Mouse (Mus musculus) layer of hippocampus, postnatal 14 days (tissue): ENCODE results near the gene Hgfac. TPM values are rescaled to one million over a fixed set of nuclear protein-coding genes. Genes with fewer than 3 reads are reported as not detected.

Source experiments
- DNase-seq, 2 experiments: peaks; one replicate each; pipeline ENCODE4 v3.0.0; 2021 to 2022; ENCODE audit warnings: low spot score in 2 of 2, mixed read lengths in 1 of 2
- total RNA-seq, 2 experiments: library from RNA; stranded (reverse); gene quantifications; 2 replicates each; pipeline ENCODE4 v1.2.3; 2021

Hgfac gene
- total RNA-seq, 2 experiments from 2014 or later, result 0.81 to 1.5 TPM

DNA sequence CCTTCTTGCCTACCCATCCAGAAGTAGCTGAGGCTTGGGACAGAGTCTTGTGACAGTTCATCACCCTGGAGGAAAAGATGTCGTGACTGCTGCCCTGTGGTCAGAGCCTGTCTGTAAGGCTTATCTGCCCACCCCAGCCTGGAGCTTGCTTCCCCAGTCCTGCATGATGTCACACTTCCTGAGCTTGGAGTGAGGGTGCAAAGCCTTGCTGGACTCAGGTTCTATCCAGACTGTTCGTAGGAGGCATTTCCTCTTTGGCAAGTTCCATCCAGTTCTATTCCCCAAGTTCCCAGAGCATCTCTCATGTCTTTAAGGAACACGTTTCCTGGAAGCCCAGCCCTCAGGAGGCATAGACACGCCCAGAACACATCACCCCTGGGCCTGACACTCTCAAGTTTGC, 5.5 kb upstream of the Hgfac start:
- no peak for DNase-seq

DNA sequence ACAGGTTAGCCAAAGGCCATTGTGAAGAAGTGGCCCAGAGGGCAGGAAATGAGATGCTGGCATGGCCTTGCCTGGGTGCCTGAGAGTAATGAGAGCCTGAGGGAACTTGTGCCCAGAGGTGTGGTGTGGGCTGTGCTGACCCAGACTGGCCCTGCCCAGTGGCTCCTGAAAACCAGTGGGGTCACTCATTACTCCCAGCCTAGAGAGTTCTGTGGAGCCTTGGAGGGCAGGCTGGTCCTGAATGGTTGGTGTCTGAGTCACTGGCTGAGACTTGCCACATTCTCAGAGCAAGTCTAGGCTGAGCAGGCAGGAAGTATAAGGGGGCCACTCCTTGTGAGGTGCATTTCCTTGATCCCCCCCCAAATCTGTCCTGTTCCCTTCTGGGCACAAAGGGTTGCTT, 3.9 kb upstream of the Hgfac start:
- DNase-seq, result no peak

DNA sequence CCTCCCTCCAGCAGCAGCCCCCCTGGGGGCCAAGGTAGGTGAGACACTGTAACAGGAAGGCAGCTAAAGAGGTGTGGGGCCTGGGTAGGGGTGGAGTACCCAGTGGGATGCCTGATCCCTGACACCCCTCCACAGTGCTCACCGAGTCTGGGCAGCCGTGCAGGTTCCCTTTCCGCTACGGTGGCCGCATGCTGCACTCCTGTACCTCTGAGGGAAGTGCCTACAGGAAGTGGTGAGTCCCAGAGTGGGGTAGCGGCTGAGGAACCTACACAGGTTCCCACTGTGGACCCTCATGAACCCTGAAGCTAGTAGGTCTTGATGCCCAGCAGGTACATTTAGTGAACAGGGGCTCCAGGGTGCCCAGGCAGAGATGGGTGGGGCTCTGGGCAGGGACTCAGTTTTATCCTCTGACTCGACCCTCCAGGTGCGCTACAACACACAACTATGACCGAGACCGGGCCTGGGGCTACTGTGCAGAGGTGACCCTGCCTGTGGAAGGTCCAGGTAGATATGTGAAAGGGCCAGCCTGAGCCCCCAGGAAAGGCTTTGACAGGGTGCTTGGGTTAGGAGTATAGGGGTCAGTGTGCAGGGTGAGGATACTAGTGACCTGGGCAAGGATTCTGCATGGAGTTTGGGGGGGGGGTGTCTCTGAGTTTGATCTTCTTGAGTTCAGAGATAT, 1.3 kb downstream of the Hgfac start:
- DNase-seq, result no peak

DNA sequence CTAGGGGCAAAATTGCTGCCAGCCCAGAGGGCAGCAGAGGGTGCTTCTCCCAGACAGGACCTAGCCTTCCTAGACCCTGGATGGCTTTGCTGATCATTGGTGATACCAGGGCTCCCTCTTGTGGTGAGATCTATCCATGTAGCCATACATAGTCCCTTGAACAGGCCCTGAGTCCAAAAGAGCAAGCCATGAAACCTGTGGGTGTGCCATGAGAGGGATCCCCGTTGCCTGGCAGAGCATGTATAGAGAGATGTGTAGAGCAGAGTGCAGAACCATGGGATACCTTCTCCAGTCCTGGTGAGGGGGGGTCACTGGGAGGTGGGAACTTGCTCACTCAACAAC, 1.8 kb downstream of the Hgfac start:
- DNase-seq, result peak; percentile 77 to 91

DNA sequence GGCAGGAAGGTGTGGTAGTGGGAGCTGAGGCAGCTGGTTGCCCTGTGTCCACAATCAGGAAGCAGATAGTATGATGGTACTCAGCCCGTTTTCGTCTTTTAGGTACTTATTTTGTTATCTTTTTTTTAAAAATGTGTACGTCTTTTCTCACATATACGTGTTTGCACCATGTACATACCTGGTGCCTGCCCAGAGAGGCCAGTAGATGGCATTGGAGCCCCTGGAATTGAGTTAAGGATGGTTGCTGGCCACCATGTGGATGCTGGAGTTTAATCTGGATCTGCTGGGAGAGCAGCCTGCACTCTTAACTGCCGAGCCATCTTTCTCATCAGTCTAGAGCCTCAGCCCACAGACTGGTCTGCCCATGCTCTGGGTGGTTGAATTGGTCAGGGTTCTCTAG, 9.2 kb downstream of the Hgfac start:
- DNase-seq, result no peak

DNA sequence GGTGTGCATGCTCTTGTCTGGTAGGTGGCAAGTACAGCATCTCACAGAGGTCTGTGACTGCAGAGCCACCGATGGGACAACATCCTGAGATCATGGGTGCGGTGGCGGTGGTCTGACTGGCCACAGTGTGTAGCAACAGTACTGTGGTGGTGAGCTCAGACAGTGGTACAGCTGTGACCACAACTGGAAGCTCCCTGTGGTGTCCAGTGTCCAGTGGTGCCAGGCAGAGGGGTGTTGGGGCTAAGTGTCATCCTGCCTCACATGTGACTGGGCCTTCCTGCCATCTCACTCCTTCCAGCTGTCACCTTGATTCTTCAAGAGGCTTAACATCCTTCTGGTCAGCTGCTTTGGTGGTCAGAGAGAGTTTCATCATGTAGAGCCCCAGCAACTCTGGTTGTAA, 13.3 kb downstream of the Hgfac start:
- DNase-seq, result no peak

DNA sequence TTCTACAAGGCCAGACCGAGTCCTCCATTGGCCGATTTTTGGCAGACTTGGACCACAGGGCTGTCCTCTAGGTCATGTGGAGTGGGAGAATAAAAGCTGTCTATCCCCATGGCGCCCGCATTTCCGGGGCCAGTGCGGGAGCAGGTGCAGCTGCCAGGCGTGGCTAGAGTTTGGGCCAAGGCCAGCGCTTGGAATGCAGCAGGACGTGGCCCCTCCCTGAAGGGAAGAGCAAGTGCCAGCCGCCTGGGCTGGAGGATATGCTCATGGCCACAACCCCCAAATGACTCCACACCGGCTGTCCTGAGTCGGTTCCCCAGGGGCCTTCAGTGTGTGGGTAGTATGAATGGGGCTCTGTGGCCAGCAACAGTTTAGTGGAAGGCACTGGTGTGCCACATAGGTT, 13.8 kb downstream of the Hgfac start:
- DNase-seq, result no peak

DNA sequence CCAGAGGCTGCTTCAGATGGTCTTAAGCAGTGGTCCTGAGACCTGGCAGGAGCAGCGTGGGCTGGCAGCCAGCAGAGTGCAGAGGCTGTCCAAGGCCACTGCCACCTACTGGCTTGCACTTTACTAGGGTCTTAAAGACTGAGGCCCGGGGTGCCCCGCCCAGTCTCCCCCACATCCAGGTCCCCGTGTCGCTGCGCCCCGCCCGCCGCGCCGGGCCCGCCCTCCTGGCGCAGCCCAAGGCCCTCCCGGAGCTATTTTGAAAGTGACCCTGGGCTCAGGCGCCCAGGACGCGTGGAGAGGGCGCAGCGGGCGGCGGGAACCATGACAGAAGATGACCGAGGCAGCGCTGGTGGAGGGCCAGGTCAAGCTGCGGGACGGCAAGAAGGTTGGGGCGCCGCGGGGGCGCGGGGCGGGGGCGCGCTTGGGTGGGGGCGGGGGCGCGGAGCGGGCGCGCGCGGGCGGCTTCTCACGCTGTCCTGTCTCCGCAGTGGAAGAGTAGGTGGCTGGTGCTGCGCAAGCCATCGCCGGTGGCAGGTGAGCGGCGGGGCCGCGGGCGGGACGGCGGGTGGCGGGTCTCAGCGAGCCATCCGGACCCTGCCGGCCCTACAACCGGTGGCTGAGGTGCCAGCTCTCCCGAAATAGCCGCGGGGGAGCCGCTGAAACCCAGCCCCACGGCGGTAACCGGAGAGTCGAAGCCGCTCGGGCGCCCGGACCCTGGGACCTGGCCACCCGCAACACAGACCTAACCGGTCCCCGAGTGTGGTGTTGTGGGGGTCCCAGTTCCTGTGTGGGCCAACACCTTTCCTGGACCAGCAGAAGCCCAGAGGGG, 15.5 kb downstream of the Hgfac start, which contains the start of gene Dok7:
Dok7 (plus strand) TSS at position 163 of the 829 bp plus-strand sequence.
- DNase-seq, result peak; percentile 54 to 62

DNA sequence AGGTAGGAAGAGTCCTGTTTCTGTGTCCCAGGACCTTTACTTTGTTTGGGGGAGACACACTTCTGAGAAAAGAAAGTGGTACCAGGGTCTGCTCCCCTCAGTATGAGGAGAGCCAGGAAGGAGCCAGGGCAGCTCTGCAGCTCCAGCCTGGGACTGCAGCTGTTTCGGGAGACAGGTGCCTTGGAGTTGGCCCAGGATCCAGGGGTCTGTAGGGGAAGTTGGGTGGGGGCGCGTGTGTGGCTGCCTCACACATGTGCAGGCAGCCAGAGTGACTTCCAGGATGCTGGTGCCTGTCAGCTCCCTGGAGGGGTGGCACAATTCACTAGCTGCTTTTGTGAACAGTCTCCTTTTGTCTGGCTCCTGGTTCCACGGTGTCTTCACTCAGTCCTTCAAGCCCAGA, 16.3 kb downstream of the Hgfac start:
- DNase-seq, result no peak

DNA sequence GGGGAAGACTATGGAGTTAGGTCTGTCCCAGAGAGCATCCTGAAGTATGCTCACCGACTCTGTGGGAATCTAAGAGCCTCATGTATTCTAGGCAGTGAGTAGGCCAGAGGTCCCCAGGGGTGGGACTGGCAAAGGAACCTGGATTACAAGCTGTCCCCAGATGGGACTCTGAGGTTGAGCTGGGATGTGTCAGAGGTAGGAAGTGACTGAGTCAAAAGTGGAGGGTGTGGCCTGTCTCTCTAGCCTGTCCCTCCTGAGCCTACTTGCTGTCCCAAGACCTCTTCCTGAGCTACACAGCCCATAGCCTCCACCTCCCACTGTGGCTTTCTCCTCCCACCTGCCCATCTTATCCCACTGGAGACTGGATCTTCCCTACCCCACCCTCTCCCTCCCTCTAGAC, 16.9 kb downstream of the Hgfac start:
- no peak for DNase-seq

DNA sequence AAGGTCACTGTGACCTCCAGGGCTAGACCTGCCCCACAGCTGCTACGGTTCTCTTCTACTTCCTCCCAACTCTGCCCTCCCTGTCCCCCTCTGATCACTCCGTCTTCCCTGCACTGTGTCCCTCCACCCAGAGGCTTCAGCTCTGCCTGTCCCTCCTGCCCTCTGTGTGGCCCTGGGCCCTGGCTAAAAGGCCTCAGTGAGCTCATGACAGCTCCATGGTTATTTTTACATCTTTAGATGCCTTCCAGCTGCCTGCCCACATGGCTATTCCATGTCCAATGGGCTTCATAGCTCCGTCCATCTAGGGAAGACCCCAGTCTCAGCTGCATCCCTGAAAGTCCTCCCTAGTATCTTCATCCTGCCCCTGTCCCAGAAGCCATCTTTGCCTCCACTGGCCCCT, 18.8 kb downstream of the Hgfac start:
- DNase-seq, result no peak

DNA sequence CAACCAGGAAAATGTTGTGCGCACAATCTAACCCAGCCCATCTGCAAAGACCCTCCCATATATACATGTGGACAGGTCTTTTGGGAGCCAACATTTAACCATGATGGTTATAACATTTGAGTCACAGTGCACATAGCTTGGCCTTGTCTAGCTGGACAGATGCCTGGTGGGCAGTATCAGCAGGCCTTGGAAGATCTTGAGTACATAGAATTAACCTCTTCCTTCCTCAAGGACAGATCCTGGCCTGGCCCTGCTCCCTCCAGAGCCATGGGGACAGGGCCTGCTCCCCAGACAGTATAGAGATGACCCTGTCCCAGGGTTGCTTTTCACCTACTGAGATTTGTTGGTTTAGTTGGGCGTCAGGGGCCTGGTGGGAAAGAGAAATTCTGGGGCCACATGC, 28.5 kb downstream of the Hgfac start:
- no peak for DNase-seq

DNA sequence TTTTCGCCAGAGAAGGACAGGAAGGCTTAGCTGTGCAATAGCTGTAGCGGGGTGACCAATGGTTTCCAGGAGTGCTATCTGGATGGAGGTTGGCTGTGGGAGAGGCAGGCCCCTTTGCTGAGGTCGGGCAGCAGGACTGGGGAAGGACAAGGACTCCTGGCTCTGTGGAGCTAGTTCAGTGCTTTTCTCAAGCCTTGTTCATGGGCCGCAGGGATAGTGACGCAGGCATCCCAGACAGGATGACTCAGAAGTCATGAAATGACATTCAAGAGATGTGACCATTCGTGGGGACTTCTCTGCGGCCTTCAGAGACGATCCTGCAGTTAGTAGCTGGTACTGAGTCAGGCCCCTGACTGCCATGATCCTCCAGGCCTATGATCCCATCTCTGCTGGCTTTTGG, 29.0 kb downstream of the Hgfac start:
- no peak for DNase-seq

DNA sequence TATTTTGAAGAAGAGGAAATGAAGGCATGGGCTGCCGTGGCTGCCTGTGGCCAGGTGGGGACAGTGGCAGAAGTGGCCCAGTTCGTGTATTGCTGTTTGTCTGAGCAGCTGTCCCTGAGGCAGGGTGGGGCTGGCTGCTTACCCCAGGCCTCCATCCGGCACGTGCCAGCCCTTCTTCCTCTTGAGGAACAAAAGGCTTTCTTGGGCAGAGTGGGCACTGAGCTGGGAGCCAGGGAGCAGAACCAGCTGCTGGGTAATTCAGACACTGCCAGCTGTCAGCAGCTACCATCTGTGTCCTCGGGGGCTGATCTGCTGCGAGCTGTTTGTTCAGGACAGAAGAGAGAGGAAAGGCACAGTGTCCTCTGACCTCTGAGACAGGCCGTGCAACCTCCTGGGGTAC, 29.6 kb downstream of the Hgfac start:
- peak in 1 of 2 experiments; percentile 35 for DNase-seq

DNA sequence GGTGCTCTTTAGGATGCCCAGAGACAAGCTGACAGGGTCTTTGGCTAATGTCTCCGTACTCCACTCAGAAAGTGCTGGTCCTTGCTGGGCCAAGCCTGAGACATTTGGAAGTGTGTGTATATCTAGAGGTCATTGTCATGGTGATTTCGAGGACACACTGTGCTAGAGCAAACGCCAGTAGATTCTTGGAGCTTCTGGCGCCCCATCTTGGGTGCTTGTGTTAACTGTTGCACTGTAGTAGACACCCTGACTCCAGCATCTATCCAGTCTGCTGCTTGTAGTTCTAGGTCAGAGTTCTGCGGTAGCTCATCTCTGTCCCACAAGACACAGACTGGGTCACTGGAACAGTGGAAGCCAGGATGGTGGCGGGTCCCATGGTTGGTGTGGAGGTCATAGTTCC, 30.5 kb downstream of the Hgfac start:
- no peak for DNase-seq

DNA sequence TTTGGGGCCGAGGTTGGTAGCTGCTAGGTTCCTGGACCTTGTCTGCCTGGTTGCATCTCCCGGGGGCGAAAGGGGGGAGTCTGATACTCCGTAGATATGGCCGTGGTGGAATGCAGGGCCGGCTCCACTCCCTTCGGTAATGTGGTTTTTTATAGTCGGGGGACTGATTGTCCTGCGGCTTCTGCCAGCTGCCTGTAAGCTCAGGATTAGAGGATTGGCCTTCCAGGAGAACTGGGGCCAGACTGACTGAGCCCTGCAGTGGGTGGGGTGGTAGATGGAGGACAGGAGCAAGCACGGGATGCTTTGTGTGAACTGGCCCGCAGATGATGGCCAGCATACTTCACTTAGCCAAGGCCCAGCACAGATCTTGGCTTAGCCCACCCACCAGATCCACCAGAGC, 31.9 kb downstream of the Hgfac start:
- DNase-seq, result no peak

DNA sequence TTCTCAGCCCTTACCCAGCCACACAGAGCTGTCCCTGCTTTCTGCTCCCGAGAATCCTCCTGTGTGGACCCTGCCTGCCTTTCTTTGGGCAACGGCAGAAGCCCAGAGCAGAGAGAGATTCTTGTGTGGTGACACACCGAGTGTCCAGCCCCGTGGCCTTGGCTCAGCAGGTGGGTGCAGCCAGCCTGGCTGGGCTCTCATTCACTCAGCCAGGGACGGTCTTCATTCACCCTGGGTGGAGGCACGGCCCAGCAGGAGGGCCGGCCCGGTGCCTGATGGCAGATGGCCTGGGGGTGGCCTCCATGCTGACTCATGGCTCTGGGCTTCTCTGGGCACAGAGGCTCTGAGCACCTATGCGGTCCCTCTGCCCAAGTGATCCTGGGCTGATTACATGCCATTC, 32.7 kb downstream of the Hgfac start:
- DNase-seq, result no peak

DNA sequence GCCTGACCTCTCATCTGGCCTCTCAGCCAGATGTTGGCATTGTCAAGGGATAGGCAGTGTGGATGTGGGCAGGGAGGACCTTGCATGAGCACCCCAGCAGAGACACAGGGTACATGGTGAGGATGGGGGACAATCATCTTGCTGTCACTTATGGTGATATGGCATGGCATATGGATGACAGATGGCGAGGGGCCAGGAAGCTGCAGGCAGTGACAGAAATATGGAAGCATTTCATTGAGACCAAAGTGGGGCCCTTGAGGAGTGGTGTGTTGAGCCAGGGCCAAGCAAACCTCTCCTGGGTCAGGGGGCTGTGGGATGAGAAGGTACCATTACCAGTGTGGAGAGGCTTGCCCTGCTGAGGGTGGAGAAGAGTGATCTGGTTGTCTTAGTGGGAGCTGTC, 35.1 kb downstream of the Hgfac start:
- DNase-seq, result no peak

DNA sequence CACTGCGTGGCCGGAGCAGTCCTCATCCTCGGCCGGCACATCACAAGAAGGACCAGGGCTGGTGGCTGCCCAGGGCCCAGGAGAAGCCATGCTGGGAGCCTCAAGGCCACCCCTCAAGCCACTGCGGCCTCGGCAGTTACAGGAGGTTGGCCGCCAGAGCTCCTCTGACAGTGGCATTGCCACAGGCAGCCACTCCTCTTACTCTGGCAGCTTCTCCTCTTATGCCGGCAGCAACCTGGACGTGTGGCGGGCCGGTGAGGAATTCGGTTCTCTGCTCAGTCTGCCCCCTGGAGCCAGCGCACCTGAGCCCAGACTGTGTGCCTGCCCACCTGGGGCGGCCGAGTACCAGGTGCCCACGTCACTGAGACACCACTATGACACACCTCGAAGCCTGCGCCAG, 37.8 kb downstream of the Hgfac start:
- no peak for DNase-seq

DNA sequence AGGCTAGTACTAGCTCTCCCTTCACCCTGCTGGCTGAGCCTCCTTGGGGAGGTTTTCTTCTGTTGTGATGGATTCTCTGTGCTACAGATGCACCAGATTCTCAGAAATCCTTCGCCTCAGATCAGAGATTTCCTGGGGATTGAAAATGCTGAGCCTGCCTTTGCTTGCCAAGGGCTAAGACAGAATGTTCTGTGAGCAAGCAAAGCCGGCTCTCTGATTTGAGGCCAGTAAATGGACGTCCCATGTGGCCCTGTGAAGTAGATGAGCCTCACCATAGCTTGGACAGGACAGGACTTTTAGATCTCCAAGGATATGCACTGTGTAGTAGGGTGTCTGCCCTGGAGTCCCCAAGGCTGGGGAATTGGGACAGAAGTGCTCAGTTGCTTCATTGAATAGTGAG, 43.6 kb downstream of the Hgfac start:
- DNase-seq, result no peak

DNA sequence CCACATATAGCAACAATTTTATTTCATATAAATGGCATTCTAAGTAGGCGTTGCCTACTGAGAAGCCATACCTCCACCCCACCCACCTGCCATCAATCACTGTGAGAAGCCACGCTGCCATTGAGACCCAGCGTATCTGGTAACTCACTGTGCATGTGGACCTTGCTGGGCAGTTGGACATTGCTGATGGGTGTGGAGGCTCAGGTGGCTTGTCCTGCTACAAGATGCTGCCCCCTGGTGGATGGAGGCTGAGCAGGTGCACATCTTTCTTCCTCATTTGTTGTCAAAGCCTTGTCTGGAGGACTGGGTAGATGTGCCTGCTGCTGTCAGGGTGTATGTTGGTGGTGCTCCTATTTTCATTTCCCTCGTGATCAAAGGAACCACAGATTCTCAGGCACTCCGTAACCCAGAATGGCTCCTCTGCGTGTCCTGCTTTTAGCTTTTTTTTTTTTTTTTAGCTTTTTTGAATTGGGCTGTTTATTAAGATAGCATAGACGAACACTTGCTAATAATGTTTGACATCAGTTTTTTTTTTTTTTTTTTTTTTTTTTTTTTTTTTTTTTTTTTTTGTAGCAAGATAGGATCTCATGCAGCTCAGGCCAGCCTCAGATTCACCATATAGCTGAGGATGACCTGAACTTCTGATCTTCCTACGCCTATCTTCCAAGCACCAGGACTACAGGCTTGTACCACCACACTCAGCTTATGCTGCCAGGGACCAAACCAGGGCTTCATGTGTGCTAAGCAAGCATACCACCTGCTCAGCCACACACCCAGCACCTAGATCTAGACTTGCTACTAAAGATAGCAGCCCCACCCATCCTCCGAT, 47.7 kb downstream of the Hgfac start:
- DNase-seq, result peak; percentile 64 to 72

DNA sequence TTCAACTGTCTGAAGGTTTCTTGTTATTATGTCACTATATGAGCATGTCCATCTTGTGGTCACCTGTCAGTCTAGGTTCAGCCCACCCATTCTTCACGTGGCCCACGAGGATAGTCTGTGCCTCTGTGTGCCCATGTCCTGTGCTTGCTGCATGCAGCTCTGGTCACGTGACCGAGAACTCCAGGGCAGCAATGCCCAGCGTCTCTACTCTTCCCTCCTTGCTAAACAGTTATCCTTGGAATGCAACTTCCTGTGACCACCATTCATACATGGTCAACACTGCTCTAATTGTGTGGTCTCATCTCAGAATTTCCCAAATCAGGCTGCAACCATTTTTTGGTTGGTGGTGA, 48.3 kb downstream of the Hgfac start:
- no peak for DNase-seq
